Mouse (Mus musculus): ENCODE results near the gene Dkkl1. TPM values are rescaled to one million over a fixed set of nuclear protein-coding genes. Genes with fewer than 3 reads are reported as not detected.
A peak's percentile ranks its signal among the peaks of the same experiment; 100 is the strongest.

Gene Dkkl1
- polyA plus RNA-seq, 1 experiment from 2014 or later = 1.0 TPM

DNA sequence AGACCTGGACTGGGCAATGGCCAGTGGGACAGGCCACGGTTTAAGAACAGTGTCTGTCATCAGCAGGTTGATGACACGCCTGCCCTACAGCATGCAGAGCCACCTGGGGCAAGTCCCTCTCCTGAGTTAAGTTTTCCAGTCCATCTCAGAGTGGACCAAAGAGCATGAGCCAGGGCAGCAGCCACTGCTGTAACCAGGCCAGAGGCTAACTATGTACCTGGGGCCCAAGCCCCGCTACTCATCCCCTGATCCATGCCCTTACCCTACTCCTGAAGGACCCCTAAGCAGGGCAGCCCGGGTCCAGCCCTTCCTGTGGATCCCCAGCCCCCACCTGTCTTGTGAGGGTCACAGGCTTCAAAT, 15.8 kb downstream of the Dkkl1 start:
- no peak for DNase-seq (ENCODE audit: extremely low spot score, low spot score)
- Histone ChIP-seq H3K36me3 (replicated peaks) (no peaks in the 10 kb centered on the region), H3K27ac (no peak overlapping the region; the same call in 1 of the 2 replicates), H3K4me3 (no peak overlapping the region), H3K27me3 (ENCODE audit: poor library complexity, severe bottlenecking) (peaks cover 58% of the 10 kb centered on the region), H3K9me3 (no peaks in the 10 kb centered on the region), H3K4me1 (peaks cover 42% of the 10 kb centered on the region)
- 84% methylated on average over 4 of the region's 4 CpGs for WGBS

DNA sequence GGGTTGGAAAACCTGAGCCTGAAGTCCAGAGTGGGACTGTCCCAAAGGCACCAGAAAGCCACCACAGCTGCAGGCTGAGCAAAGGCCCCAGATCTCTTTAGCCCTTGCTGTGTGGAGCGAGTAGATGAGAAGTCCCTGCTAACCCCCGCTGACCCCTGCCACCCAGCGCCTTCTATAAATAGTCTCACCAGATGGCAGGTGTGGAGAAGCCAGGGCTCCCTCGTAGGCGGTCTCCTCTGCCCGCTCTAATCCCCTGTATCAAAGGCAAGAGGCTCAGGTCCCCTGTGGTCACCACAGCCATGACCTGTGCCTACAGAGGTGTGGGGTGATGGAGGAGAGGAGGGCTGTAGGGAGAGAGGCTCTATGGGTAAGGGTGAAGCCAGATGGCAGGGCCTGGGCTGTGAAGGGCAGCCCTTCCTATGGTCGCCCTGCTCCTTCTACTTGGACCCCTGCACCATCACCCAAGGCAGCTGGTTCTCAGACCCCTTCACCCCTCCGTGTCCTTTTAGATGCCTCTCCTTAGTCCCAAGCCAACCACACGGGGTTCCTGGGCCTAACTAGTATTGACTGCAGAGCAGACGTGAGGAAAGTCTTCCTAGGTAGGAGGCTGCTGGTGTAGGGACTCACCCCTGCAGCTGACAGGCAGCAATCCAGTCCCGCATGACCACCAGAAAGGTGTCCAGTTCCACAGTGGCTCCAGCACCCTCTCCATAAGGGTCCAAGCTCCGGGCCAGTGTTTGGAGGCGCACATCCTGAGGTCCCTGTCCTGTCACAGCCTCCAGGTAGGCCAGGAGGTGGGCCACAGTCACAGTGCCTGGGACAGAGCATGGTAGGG, 16.4 kb downstream of the Dkkl1 start:
- no peak for DNase-seq (ENCODE audit: extremely low spot score, low spot score)
- Histone ChIP-seq H3K9me3 (no peaks in the 10 kb centered on the region), H3K36me3 (replicated peaks) (no peaks in the 10 kb centered on the region), H3K4me3 (no peak overlapping the region), H3K27me3 (ENCODE audit: poor library complexity, severe bottlenecking) (peaks cover 62% of the 10 kb centered on the region), H3K4me1 (peaks cover 45% of the 10 kb centered on the region), H3K27ac (peak overlapping the region; percentile 35; the same call in 1 of the 2 replicates)
- WGBS = 55% methylated on average over 13 of the region's 13 CpGs

DNA sequence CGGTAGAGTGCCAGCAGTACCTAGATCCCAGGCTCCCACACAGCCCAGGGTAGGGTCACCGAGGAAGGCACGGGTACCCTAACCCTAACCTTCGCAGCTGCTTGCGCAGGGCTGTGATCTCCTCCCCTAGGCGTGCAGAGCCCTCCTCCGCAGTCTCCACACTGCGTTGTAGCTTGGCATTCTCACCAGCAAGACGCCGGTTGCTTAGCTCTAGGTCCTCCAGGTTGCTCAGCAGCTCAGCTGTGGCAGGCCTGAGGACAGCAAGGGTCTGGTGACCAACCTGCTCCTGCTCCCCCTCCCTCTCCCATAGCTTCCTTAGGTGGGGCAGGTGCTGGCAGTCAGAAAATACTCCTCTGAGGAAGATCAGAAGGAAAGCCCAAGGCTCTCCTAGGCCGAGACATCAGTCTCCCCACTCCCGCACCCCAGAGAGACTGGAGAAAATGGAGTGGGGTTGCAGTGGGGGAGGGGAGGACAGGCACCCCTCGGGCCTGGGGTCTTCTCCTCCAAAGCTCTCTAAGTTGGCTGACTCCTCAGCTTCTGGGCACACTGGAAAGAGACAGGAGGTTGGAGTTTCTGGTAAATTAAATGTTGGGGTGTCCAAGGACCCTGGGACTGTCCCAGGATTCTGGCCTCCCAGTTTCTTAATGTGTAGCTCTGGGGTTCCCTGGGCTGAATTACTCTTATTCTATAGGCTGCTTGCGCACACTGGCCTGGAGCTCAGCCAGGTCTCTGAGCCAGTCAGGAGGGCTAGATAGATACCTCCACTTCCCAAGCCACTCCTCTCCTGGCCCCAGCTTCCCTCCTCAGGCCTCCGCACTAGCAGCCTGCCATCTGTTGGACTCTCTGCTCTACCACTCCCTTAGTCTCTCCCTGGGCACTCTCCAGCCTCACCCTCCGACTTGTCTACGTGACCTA, 17.8 kb downstream of the Dkkl1 start:
- H3K4me3 ChIP-seq = no peak overlapping the region
- no peak for DNase-seq (ENCODE audit: extremely low spot score, low spot score)
- peaks cover 45% of the 10 kb centered on the region for H3K4me1 ChIP-seq
- no peaks in the 10 kb centered on the region for H3K36me3 ChIP-seq (replicated peaks)
- 81% methylated on average over 17 of the region's 17 CpGs for WGBS
- no peak overlapping the region for H3K27ac ChIP-seq
- no peaks in the 10 kb centered on the region for H3K9me3 ChIP-seq
- peaks cover 68% of the 10 kb centered on the region for H3K27me3 ChIP-seq (ENCODE audit: poor library complexity, severe bottlenecking)

DNA sequence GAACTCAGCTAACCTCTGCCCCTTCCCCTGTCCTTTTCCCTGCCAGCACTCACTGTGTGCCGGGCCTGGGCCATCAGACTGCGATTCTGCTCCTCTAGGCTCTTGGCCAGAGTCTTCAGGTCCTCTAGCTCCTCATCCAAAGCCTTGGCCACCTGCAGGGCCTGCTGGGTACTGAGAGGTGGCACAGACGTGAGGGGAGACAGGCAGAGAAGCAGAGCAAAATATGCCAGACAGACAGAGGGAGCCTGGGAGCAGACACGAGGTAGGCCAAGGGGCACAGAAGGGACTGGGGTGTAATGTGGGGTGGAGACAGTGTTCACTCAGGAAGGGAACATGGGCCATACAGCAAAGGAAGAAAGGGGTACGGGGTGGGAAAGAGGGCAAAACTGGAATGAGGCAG, 18.5 kb downstream of the Dkkl1 start:
- no peak for DNase-seq (ENCODE audit: extremely low spot score, low spot score)
- WGBS = 60% methylated on average over 5 of the region's 5 CpGs
- Histone ChIP-seq H3K4me3 (no peak overlapping the region), H3K9me3 (no peaks in the 10 kb centered on the region), H3K27me3 (ENCODE audit: poor library complexity, severe bottlenecking) (peaks cover 71% of the 10 kb centered on the region), H3K36me3 (replicated peaks) (no peaks in the 10 kb centered on the region), H3K4me1 (peaks cover 41% of the 10 kb centered on the region), H3K27ac (no peak overlapping the region)

DNA sequence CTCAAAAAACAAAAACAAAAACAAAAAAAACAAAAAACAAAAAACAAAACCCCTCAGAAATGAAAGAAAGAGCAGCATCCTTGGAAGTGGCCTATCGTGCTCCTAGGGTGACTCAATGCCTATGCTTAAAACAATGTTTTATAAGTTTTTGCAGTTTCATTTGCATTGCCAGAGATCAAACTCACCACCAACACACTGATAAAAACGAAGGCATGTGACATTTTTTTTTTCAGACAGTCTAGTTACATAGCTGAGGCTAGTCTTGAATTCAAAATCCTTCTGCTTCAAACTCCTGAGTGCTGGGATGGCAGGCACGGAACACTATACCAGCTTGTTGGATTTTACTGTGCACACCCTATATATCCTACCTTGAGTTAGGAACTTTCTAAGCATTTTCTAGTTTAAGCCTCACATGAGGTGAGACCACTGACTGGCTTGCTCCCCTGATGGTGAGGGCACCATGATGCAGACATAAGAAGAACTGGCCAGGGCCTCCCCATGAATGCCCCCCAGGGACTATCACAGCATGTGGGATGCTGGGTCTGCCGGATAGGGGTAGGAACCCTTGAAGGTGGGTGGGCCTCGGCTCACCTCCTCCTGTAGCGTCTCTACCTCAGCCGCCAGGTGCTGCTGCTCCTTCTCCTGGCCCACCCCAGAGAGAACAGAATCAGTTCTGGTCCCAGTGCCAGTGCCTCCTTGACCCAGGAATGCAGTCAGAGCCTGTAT, 19.2 kb downstream of the Dkkl1 start:
- H3K27me3 ChIP-seq (ENCODE audit: poor library complexity, severe bottlenecking) = peaks cover 77% of the 10 kb centered on the region
- no peak overlapping the region for H3K4me3 ChIP-seq
- no peaks in the 10 kb centered on the region for H3K9me3 ChIP-seq
- H3K36me3 ChIP-seq (replicated peaks) = no peaks in the 10 kb centered on the region
- 88% methylated on average over 7 of the region's 7 CpGs for WGBS
- peaks cover 38% of the 10 kb centered on the region for H3K4me1 ChIP-seq
- no peak for DNase-seq (ENCODE audit: extremely low spot score, low spot score)
- H3K27ac ChIP-seq = no peak overlapping the region

DNA sequence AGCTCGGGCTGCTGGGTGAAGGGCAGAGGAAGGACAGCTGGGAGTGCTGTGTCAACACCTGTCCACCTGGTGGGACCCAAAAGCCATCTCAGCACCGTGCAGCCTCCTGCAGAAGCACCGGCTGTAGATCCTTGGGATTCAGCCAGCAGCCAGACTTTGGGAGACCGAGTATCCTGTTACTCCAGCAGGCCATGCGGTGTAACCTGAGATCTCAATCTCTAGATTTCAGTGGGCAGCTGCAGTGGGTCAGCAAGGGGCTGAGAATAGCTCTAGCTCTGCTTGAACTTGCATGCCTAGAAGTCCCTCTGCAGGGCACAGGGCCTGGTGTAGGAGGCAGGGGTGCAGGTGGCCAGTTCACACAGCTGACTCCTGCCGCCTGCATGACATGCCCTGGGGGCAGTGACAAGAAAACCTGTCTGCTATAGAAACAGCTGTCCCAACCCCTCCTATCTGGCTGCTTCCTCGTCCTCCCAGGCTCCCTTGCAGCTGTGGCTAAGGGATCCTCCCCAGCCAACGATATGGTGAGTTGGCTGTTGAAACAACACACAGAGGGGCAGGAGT, 20.1 kb downstream of the Dkkl1 start:
- Histone ChIP-seq H3K27ac (peak overlapping the region; percentile 40), H3K4me1 (peaks cover 38% of the 10 kb centered on the region), H3K36me3 (replicated peaks) (no peaks in the 10 kb centered on the region), H3K27me3 (ENCODE audit: poor library complexity, severe bottlenecking) (peaks cover 77% of the 10 kb centered on the region), H3K9me3 (no peaks in the 10 kb centered on the region), H3K4me3 (no peak overlapping the region)
- WGBS = 30% methylated on average over 8 of the region's 8 CpGs
- DNase-seq (ENCODE audit: extremely low spot score, low spot score) = no peak

DNA sequence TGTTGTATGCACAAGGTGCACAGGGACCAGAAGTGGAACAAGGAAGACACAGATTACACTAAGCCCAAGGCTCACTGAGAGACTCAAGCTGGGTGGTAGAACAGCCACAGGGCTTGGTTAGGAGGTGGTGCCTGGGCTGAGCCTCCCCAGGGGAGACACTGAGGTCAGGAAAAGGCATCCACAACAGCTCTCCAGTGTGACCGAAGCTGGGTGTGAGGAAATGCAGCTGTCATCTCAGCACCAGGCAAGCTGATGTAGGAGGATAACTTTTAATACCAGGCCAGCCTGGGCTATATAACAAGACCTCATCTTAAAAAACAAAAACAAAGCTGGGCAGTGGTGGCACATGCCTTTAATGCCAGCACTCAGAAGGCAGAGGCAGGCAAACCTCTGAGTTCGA, 20.8 kb downstream of the Dkkl1 start:
- Histone ChIP-seq H3K27ac (no peak overlapping the region), H3K27me3 (ENCODE audit: poor library complexity, severe bottlenecking) (peaks cover 78% of the 10 kb centered on the region), H3K4me1 (peaks cover 43% of the 10 kb centered on the region), H3K4me3 (no peak overlapping the region), H3K36me3 (replicated peaks) (no peaks in the 10 kb centered on the region), H3K9me3 (no peaks in the 10 kb centered on the region)
- 84% methylated on average over 2 of the region's 2 CpGs for WGBS
- no peak for DNase-seq (ENCODE audit: extremely low spot score, low spot score)

DNA sequence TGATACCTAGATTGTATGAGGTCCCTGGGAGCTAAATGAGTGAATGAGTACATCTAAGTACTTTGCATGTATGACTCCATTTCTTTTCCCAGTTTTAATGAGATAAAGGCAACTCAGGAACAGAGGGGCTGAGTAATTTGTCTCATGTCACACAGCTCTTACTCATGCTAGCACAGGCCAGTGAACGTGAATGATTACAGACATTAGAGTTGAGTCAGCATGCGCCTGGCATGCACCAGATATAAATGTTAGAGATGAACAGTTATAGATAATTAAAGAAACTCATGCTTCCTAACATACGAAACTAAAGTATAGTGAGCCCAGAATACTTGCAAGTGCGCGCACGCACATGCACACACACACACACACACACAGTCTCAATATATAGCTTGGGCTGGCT, 21.8 kb downstream of the Dkkl1 start:
- peaks cover 44% of the 10 kb centered on the region for H3K4me1 ChIP-seq
- 92% methylated on average over 6 of the region's 6 CpGs for WGBS
- no peak overlapping the region for H3K4me3 ChIP-seq
- no peaks in the 10 kb centered on the region for H3K36me3 ChIP-seq (replicated peaks)
- no peak for DNase-seq (ENCODE audit: extremely low spot score, low spot score)
- H3K9me3 ChIP-seq = no peaks in the 10 kb centered on the region
- peaks cover 83% of the 10 kb centered on the region for H3K27me3 ChIP-seq (ENCODE audit: poor library complexity, severe bottlenecking)
- H3K27ac ChIP-seq = no peak overlapping the region

DNA sequence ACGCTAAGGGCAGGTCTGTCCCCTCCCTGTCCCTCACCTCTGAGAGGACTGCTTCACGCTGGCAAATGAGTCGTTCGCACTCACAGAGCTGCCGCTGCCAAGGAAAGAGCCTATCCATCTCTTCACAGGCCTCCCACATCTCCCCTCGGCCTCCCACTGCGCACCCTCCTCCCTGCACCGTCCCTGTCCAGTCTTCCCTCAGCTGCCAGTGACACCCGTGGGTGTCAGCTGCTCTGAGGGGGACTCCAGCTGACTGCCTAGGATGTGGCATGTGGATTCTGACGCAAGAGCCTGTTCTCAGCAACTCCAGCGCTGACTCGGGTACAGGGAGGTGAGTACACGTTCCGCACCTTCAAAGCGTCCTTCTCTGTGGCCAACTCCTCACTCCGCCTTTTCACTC, 22.3 kb downstream of the Dkkl1 start:
- H3K36me3 ChIP-seq (replicated peaks) = no peaks in the 10 kb centered on the region
- H3K4me3 ChIP-seq = no peak overlapping the region
- H3K27me3 ChIP-seq (ENCODE audit: poor library complexity, severe bottlenecking) = peaks cover 89% of the 10 kb centered on the region
- no peak overlapping the region for H3K27ac ChIP-seq
- 64% methylated on average over 16 of the region's 16 CpGs for WGBS
- peaks cover 42% of the 10 kb centered on the region for H3K4me1 ChIP-seq
- no peaks in the 10 kb centered on the region for H3K9me3 ChIP-seq
- DNase-seq (ENCODE audit: extremely low spot score, low spot score) = no peak

DNA sequence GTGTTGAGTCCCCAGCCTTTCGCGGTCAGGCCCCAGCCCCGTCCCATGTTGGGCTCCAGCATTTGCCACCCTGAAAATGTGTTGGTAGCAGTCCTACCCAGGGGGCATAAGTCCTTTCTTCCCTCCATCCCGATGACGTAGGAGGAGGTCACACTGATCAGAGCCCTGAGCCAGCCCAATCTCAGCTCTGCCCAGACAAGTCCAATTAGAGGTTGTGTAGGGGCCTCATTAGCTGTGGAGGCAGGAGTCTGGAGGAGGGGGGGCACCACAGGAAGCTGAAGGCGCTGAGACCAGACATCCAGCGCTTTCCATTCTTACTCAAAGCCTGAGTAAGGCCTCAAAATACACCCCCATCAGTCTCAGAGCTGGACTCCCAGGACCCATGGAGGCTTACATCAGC, 26.0 kb downstream of the Dkkl1 start:
- Histone ChIP-seq H3K4me3 (no peak overlapping the region), H3K27ac (no peak overlapping the region), H3K9me3 (no peaks in the 10 kb centered on the region), H3K27me3 (ENCODE audit: poor library complexity, severe bottlenecking) (peaks cover 100% of the 10 kb centered on the region), H3K4me1 (peaks cover 36% of the 10 kb centered on the region), H3K36me3 (replicated peaks) (no peaks in the 10 kb centered on the region)
- 67% methylated on average over 7 of the region's 7 CpGs for WGBS
- DNase-seq (ENCODE audit: extremely low spot score, low spot score) = no peak

DNA sequence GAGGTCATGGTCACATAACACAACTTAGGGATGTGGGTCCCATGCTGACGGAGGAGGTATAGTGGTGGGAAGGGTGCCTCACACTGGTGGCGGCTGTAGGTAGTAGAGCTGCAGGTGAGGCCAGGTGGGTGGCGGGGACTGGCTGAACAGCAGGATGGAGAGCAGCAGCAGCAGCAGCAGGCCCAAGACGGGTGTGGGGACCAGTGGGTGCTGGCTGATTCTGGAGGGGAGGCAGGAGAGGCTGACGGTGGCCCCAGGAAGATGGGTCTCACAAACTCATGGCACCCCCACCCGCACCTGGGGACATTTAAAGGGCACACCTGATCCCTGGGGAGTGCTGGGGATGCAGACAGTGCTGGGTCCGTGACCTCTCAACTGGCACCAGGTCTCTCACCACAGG, 28.3 kb downstream of the Dkkl1 start:
- no peaks in the 10 kb centered on the region for H3K36me3 ChIP-seq (replicated peaks)
- no peak overlapping the region for H3K27ac ChIP-seq
- H3K4me1 ChIP-seq = peaks cover 42% of the 10 kb centered on the region
- no peak overlapping the region for H3K4me3 ChIP-seq
- no peak for DNase-seq (ENCODE audit: extremely low spot score, low spot score)
- no peaks in the 10 kb centered on the region for H3K9me3 ChIP-seq
- peaks cover 100% of the 10 kb centered on the region for H3K27me3 ChIP-seq (ENCODE audit: poor library complexity, severe bottlenecking)
- 67% methylated on average over 7 of the region's 7 CpGs for WGBS

DNA sequence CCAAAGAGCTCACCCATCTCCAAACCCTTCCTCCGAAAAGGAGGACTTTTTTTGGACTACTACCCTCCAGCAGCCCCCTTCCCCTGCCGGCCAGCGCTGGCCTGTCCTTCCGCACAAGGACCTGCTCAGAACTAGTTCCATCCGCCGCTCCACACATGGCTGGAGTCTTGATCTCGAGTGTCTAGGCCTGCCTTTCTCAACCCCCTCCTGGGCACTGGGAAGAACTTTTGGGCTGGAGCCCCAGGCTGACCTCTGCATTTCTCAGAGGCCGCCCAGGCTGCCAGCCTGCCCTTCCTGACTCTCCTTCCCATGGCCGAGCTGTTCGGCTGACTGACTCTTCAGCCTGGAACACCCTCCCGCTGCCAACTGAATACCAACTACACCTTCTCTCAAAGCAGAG, 29.3 kb downstream of the Dkkl1 start:
- Histone ChIP-seq H3K4me3 (peak overlapping the region; percentile 45), H3K9me3 (no peaks in the 10 kb centered on the region), H3K4me1 (peaks cover 42% of the 10 kb centered on the region), H3K27me3 (ENCODE audit: poor library complexity, severe bottlenecking) (peaks cover 100% of the 10 kb centered on the region), H3K27ac (no peak overlapping the region), H3K36me3 (replicated peaks) (no peaks in the 10 kb centered on the region)
- 17% methylated on average over 11 of the region's 11 CpGs for WGBS
- no peak for DNase-seq (ENCODE audit: extremely low spot score, low spot score)

Data from forebrain, embryonic 10.5 days (tissue).